Mouse (Mus musculus) adrenal gland, adult 2 months (tissue): ENCODE results near the gene Tmem132c. TPM values are rescaled to one million over a fixed set of nuclear protein-coding genes. Genes with fewer than 3 reads are reported as not detected.

Experiments
- DNase-seq: peaks from one replicate; pipeline ENCODE4 v3.0.0; 2021
- polyA plus RNA-seq: library from polyadenylated mRNA; depleted of rRNA; stranded (reverse); fragments of >200 nt; gene quantifications from 2 replicates; pipeline ENCODE4 v1.2.3, GENCODE M21; 2012
- total RNA-seq, 2 experiments: library from RNA; stranded (reverse); gene quantifications; 2 replicates each; pipeline ENCODE4 v1.2.3; 2021

Gene Tmem132c
- total and polyA plus RNA-seq, 3 experiments, result 0.43 to 1.5 (median 0.69) TPM

DNA sequence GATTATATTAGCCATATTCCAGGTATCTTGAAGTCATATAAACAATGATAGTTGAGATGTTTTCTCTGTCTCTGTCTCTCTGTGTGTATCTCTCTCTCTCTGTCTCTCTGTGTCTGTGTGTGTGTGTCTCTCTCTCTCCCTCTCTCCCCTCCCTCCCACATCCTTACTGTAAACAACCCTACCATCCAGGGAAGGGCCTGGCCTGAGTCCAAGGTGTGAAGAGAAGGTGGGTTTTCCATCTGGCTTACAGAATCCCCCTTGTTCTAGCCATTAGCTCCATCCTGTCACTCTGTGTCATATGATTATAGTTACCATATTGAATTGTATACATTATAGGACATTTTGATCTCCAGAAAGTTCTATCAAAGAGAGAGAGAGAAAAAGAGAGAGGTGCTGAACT lies 182.3 kb downstream of the Tmem132c start:
- no peak for DNase-seq

DNA sequence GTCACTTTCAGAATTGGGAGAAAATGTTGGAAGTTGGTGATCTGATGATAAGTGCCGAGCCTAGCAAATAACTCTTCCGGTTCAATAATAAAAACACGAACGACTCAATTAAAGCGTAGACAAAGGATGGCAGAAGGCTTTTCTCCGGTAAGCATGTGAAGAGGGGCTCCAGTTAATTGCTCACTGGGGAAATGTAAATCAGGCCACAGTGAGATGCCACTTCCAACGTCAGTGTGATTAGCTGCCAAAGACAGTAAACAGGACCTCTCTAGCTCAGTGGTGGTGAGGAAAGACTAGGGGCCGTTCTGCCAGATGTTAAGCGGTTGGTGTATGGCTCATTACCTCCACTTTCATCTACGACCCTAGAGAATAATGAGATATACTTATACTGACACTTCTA lies 187.5 kb downstream of the Tmem132c start:
- no peak for DNase-seq

DNA sequence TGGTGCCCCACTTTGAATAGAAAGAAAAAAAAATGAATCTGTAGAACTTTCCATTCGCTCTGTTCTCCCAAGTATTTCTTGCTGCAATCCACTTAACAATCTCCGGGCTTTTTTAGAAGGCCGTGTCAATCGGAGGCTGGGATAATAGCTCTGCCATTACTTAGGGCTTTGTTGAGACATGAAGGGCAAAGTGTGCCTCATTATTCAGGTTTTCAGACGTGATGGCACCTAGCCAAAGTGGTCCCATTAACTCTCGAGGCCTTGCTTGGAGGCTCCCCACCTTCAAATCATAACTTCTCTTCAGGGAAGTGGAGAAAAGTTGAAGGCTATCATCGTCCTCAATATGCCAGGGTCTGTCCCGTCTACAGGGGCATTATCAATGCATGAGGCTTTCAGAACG lies 190.0 kb downstream of the Tmem132c start:
- no peak for DNase-seq

DNA sequence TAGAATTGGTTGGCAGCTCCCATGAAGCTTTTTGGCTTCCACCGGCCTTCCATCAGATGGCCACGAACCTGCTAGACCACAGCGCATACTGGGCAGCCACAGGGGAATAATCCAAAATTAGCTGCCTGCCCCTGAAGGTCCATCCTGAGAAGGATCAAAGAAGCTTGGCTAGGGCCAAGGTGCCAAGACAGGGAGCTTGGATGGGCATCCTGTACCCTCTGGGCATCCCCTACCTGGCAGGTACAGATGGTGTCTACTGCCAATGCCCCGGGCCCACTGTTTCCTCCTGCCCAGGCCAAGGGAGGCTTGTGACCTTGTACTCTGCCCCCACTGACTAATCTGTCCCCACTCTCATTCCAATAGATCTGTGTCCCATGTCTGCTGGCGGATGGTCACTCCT lies 195.2 kb downstream of the Tmem132c start:
- no peak for DNase-seq

DNA sequence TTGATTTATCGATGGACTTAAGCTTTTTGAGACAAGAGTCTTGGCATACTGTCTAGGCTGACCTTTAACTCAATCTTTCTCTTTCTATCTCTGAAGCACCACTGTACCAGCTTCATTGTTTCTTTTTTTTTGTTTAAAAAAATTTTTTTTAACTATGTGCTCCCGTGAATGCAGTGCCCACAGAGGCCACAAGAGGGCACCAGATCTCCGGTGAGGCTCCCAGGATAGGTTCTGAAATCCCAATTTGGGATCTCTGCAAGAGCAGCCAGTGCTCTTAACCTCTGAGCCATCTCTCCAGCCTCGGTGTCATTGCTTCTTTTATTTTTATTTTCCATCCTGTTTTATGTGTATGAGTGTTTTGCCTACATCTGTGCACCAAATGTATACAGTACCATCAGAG lies 197.0 kb downstream of the Tmem132c start:
- no peak for DNase-seq

DNA sequence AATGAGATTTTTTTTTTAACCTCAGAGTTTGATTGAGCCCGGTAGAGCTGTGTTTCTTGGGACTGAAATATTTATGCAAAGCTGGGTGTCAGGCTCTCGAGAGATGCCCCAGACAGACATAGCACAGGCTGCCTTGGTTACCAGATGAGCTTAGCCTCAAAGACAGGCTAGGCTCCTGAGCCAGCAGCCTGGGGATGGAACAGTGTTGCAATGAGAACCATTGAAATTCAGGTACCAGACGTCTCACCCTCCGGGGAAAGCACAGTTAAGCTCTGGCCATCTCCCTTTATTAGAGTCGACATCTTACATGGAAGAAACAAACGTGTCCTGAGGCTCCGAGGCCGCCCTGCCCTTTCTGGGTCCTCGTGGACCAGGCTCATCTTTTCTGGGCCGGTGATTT lies 200.4 kb downstream of the Tmem132c start:
- no peak for DNase-seq

DNA sequence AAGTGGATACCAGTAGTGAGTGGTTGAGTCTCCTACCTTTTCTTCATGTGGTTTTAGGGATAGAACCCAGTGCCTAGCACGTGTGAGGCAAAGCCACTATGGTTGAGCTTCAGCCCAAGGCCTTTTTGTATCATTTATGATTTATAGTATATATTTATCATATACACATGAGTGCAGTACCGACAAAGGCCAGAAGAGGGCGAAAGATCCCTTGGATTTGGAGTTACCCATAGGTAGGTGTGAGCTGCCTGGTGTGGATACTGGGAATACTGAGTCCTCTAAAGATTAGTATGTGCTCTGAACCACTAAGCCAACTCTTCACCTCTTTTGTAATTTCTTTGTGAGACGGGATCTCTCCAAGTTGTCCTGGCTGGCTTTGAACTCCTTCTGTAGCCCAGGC lies 212.0 kb downstream of the Tmem132c start:
- DNase-seq, result no peak

DNA sequence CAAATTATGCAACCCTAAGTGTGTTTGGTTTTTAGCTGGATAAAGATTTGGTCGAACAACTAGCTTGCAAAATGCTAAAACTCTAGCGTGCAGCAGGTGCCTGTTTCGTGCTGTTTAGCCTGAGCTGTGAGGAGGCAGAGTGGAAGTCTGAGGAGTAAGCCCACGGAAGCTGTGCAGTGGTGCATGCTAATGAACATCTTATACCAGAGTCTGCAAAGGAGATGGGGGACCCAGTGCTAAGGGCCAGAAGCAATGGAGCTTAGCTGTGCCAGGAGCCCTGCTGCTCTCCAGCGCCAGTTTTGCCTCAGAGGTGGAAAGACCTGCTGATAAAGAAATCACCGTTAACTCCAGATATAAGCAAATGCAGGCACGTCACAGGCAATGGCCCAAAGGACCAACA lies 212.5 kb downstream of the Tmem132c start:
- no peak for DNase-seq

DNA sequence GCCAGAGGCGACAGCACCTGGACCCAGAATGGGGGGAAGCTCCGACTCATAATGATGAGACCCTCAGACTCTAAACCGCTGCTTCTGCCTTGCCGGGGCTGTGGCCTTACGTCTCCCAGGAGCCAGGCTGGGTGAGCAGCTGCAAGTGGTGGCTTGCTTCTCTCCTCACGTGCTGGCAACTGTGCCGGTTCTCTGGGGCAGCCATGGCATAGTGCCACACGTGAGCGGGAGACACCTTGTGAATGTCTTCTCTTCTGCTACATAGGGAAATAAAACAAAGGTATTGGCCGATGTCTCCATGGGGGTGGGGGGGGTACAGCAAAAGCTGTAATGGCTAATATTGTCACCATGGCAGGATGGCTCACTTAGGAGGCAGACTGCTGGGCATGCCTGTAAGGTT lies 214.5 kb downstream of the Tmem132c start:
- no peak for DNase-seq

DNA sequence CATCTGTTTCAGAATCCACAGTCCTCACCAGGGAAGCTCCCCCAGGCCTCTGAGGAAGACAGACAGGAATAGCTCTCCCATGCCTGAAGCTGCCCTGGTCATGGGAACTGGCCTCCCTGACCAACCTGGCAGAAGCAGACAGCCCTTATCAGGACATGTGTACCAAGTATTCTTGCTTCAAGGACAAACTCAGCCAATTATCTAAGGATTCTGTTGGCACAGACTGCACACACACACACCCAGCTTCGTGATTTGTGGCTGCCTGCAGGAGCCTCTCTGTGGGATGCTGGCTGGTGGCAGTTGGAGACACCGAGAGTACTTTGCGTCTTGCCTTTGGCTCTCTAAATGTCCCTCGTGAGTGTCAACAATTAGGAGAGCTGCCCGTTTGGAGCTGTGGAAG lies 226.5 kb downstream of the Tmem132c start:
- DNase-seq, result peak; percentile 13

DNA sequence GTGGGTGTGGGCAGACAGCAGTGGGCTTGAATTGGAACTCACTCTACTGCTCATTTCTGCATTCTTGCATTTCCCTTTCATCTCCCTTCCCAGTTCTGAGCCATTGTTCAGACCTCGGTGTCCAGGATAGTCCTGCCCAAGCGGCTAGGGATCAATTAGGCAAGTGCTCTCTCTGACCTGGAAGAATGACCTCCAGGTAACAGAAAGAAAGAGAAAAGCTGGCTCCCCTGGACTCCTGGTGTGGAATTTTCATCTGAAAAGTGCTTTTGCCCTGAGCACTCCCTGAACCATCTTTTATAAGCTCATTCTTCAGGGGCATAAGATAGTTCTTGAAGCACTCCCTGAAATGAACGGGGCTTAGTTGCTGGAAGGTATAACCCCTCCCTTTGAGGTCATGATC lies 228.7 kb downstream of the Tmem132c start:
- no peak for DNase-seq

DNA sequence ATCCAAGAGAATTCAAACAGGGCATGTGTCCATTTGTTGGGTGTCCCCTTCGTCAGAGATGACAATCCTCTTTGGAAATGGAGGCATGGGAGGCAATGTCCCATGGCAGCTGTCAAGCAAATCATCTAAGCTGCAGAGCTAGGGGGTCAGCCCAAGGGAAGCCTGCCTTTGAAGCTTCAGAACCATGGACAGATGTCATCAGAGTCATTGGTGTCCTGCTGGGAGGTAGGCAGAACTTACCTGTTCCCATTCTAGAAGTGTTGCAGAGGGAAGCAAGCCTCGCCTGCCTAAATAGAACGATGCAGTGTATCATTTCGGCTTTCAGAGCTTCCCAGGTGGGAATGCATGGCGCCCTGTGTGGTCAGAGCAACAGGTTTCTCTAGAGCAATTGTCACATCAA lies 230.3 kb downstream of the Tmem132c start:
- DNase-seq, result no peak

DNA sequence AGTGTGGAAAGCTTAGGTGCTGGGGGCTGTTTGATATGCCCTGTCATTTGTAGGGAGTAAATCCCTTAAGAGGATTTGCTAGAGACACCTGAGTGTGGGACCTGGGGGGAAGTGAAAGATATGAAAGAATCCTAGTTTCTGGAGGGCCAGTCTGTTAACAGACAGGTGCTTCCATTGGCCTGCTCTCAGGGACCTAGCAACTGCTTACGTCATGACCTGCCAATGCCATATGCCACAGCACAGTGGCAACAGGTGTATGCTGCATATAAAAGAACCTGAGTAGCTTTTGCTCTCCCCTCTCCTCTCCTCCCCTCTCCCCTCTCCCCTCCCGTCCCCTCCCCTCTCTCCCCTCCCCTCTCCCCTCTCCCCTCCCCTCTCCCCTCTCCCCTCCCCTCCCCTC lies 232.1 kb downstream of the Tmem132c start:
- no peak for DNase-seq

DNA sequence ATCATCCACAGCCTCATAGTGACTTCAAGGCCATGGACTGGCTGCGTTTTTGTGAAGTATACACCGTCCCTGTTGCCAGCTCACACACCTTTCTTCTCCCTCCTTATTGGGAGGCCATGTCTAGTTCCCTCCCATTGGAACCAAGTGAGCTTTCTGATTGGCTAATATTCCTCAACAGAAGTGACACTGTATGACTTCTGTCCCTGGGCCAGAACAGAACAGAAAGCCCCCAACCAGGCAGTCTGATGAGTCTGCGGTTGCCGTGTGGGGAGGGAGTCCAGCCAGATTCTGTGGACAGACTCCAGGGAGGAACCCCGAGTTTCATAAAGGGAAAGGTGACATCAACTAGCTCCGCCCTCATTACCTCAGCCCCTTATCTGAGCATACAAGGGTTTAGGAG lies 233.2 kb downstream of the Tmem132c start:
- DNase-seq, result no peak

DNA sequence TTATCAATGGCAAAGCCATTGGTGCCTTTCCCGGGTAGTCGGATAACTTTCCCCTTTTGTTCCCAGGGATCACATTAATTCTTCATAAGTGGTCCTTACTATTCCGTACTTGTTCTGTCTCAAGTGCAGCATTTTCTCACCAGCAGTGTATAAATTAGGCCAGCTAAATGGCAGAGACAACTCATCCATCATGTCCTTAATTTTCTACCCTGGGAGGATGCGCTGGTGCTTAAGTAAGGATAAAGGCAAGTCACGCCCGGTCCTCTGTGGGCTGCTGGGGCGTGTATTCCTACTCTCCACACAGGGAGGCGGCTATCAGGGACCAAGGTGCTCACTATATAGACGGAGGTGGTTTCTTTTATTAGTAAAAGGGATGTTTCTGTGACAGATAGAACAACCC lies 236.2 kb downstream of the Tmem132c start:
- DNase-seq, result no peak

DNA sequence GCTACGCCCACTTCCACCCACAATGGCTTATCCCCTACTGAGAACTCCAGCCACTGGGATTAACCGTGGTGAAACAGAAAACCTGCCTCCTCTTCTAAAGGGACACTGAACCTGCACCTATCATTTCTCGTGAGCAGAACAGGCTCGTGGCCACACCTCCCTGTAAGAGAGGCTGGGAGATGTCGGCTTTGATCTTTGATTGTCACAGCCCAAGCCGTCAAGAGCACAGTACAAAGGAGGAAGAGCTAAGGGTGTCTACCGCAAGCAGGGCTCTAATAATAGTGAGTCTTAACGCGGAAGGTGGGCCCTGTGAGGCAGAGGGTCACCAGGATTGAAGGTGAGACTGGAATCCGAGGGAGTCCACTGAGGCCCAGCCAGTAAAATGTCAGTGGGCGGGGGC lies 236.7 kb downstream of the Tmem132c start:
- DNase-seq, result no peak

DNA sequence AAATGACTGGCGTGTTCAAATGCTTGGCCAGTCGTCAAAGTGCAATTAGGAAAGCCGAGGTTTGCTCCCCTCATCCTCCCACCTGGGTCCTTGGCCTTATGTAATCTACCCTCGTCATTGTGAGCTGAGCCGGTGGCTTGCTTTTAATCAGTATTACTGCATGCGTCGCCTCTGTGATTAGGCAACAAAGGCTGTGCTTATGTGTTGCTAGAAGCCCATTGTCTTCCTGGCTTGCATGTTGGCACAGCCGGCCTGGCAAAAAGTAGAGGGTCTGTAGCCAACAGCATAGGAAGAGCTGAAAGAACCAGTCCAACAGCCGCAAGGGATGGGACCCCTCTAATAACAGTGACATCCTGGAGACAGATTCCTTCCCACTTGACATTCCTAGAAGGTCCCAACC lies 239.3 kb downstream of the Tmem132c start:
- DNase-seq, result no peak

DNA sequence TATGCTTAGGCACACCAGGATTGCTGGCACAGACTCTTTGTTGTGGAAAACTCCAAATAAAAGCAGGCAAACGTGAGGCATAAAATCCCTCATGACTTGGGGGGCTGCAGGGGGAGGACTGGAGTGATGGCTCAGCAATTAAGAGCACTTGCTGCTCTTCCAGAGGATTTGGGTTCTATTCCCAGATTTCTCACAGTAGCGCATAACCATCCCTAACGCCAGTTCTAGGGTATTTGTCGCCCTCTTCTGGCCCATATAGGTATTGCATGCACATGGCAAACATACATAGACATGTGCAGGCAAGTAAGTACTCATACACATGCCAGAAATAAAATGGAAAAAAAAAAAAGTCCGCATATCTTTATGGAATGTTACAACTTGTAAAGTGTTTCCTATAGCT lies 239.8 kb downstream of the Tmem132c start:
- peak; percentile 20 for DNase-seq

DNA sequence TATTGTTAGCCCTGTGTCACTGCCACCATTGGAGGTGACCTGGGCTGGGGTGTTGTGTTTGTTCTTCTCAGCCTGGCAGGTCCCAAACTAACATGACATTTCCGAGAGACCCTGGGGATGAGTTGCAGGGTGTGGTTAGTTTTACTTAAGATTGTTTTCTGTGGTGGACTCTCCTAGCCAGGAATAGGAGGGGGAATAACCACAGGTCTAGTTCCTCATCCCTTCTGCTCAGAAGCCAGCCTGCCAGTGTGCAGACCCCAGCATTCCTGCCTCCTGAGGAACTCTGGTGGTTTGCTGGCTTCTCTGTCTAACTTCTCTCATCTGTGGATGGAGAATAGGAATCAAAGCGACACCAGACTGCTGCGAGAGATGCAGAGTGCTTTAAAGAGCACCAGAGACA lies 240.7 kb downstream of the Tmem132c start:
- no peak for DNase-seq

DNA sequence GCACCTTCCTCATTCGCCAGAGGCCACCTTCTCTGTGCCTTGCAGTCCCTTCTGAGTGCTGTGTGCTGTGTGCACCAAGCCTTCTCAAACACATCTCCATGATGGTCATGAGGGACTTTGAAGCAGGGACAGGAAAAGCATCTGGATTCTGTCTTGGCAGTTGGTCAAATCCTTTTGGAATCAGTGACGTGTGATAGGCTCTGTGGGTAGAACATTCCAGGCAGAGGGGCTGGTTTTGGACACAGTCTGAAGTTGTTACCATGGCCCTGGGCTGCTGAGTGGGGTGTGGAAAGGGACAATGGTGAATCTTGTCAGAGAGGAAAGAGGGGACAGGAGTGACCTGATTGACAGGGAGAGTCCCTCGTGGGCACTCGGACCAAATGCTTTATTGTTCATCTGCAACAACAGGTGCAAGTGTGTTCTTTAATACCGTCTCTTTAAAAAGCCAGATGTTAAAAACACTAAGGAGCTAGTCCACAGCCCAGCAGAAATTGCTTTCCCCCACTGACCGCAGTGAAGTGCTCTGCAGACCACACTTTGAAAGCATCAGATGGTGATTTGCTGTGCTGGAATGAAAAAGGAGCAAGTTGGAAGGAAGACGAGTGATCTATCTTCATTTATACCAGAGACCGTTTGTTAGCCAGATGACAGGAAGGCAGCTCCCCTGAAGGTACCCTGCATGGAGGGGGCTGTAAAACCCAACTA lies 242.5 kb downstream of the Tmem132c start:
- no peak for DNase-seq

DNA sequence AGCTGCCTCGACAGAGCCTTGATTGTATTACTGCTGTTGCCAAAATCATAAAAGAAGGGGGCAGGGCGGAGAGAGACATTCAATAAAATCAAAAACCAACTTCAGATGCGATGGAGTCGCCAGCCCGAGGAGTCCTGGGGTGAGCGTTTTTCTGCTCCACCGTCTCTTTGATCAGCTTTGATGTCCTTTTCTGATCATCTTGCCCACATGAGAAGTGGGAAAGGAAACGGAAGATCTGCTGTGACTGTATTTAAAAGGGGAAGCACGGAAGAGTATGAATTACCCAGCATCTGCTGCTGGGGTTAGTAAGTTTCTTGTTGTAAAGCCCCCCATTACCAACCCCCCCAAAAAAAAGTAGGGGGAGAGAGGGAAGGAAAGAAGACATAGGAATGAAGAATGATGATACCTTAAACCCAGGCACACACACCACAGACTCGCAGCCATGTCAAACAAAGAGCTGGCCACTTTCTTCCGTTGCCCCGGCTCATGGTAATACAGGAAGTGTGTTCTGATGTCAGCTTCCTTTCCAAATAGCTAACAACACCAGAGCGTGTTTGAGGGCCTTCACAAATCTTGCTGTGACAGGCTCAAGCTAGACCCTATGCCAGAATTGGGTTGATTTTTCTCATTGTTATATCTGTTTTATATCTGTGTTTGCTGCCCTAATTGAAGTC lies 243.3 kb downstream of the Tmem132c start:
- DNase-seq, result no peak

DNA sequence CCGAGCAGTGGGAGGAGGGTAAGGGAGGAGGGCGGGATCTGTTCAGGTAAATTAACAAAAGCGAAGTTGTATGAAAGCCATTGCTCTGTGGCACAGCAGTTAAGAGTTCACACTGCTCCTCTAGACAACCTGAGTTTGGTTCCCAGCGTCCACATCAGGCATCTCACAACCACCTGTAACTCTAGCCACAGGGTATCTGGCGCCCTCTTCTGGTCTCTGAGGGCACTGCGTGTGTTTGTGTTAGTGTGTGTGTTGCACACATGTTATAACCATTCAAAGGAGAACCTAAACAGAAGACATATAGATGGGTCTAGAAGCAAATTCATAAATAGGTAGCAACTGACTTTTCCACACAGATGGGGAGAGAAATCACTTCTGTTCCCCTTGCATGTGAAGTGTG lies 245.6 kb downstream of the Tmem132c start:
- DNase-seq, result no peak

DNA sequence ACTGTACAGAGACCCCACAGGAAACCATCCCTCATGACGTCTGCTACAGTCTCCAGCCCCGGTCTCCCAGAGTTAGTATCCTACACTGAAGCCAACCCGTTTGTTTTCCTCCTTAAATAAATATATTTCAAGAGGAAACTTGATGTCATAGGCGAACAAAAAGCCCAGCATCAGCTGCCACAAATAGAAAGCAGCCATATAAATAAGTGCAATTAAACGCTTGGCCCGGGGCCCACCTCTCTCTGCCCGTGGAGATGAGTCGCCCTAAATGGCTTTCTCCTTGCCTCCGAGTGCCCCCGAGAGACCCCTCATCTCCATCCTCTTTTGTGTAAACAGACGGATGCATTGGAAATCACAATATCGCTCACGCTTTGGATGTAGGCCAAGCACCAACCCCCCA lies 247.1 kb downstream of the Tmem132c start:
- DNase-seq, result no peak

DNA sequence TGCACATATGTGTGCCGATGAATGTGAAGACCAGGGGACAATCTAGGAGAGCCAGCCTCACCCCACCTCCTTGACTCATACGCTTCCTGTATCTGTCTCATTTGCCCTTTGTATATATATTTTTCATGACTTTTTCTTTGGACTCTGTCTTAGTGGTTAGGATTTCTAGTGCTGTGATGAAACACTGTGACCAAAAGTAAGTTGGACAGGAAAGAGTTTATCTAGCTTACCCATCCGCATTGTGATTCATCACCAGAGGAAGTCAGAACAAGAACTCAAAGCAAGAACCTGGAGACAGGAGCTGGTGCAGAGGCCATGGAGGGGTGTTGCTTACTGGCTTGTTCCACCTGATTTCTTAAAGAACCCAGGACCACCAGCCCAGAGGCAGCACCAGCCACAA lies 250.1 kb downstream of the Tmem132c start:
- DNase-seq, result no peak
